Mouse (Mus musculus): ENCODE measurements around the gene Sik3. TPM values are rescaled to one million over a fixed set of nuclear protein-coding genes. Genes with fewer than 3 reads are reported as not detected.

Sik3 gene
- 11.7 and 14.4 TPM in 2 replicates for polyA plus RNA-seq (2015; fragmentation: Nextera tagmentation; extraction: Ambion mirVana)

GRCm38 (mm10) chr9:46012091-46013008 is at the start of gene Sik3, which contains the start of gene Pafah1b2:
TSS of gene Sik3 (plus strand) at chr9:46012820.
TSS of gene Pafah1b2 (minus strand) at chr9:46012690.
- peak within 1 kb of the TSS; percentile 82 for H3K4me3 ChIP-seq
- no peaks in the 10 kb centered on the region for H3K27me3 ChIP-seq
- peak within 1 kb of the TSS; percentile 93 for H3K27ac ChIP-seq
- H3K4me1 ChIP-seq (replicated peaks): peaks cover 43% of the 10 kb centered on the region
- H3K9ac ChIP-seq: peak within 1 kb of the TSS; percentile 99
- 3% methylated on average over 66 of the region's 78 CpGs for WGBS
- ATAC-seq (replicated peaks; ENCODE audit: insufficient number of reproducible peaks, insufficient read depth, low FRiP score, low read depth): peak; percentile 90
- no peaks in the 10 kb centered on the region for H3K36me3 ChIP-seq
- peak within 1 kb of the TSS; percentile 85 for H3K4me2 ChIP-seq
- no peaks in the 10 kb centered on the region for H3K9me3 ChIP-seq (replicated peaks)

- 71% methylated on average over 6 of the region's 6 CpGs for WGBS
- Histone ChIP-seq H3K27me3 (no peaks in the 10 kb centered on the region), H3K36me3 (peaks cover 39% of the 10 kb centered on the region), H3K4me2 (no peak overlapping the region), H3K9me3 (replicated peaks) (no peaks in the 10 kb centered on the region), H3K4me1 (replicated peaks) (peaks cover 15% of the 10 kb centered on the region; the same call in 1 of the 2 replicates), H3K9ac (no peak overlapping the region), H3K4me3 (no peak overlapping the region), H3K27ac (no peak overlapping the region)
- ATAC-seq (replicated peaks; ENCODE audit: insufficient number of reproducible peaks, insufficient read depth, low FRiP score, low read depth): no peak
Measured at GRCm38 (mm10) chr9:45963577-45963976, 49.0 kb upstream of the Sik3 start.

- H3K9ac ChIP-seq: no peak overlapping the region
- H3K4me1 ChIP-seq (replicated peaks): peaks cover 12% of the 10 kb centered on the region
- no peaks in the 10 kb centered on the region for H3K9me3 ChIP-seq (replicated peaks)
- no peaks in the 10 kb centered on the region for H3K27me3 ChIP-seq
- H3K36me3 ChIP-seq: peaks cover 43% of the 10 kb centered on the region
- WGBS: 75% methylated on average over 2 of the region's 2 CpGs
- ATAC-seq (replicated peaks; ENCODE audit: insufficient number of reproducible peaks, insufficient read depth, low FRiP score, low read depth): no peak
- H3K27ac ChIP-seq: no peak overlapping the region
- H3K4me3 ChIP-seq: no peak overlapping the region
- no peak overlapping the region for H3K4me2 ChIP-seq
Measured at GRCm38 (mm10) chr9:45976884-45977283, 35.7 kb upstream of the Sik3 start.

- H3K9me3 ChIP-seq (replicated peaks): no peaks in the 10 kb centered on the region
- ATAC-seq (replicated peaks; ENCODE audit: insufficient number of reproducible peaks, insufficient read depth, low FRiP score, low read depth): no peak
- no peak overlapping the region for H3K4me3 ChIP-seq
- WGBS: 96% methylated on average over 2 of the region's 2 CpGs
- no peak overlapping the region for H3K4me2 ChIP-seq
- H3K27me3 ChIP-seq: no peaks in the 10 kb centered on the region
- peaks cover 28% of the 10 kb centered on the region for H3K4me1 ChIP-seq (replicated peaks)
- H3K27ac ChIP-seq: no peak overlapping the region
- no peak overlapping the region for H3K9ac ChIP-seq
- H3K36me3 ChIP-seq: peaks cover 20% of the 10 kb centered on the region
Measured at GRCm38 (mm10) chr9:45979778-45980177, 32.8 kb upstream of the Sik3 start.

GRCm38 (mm10) chr9:45980611-45981010 is 32.0 kb upstream of the Sik3 start:
- peaks cover 17% of the 10 kb centered on the region for H3K36me3 ChIP-seq
- no peak overlapping the region for H3K4me2 ChIP-seq
- WGBS: 95% methylated on average over 1 of the region's 1 CpGs
- H3K27ac ChIP-seq: no peak overlapping the region
- no peak for ATAC-seq (replicated peaks; ENCODE audit: insufficient number of reproducible peaks, insufficient read depth, low FRiP score, low read depth)
- H3K4me3 ChIP-seq: no peak overlapping the region
- H3K9me3 ChIP-seq (replicated peaks): no peaks in the 10 kb centered on the region
- H3K4me1 ChIP-seq (replicated peaks): peaks cover 31% of the 10 kb centered on the region
- H3K27me3 ChIP-seq: no peaks in the 10 kb centered on the region
- no peak overlapping the region for H3K9ac ChIP-seq

- Histone ChIP-seq H3K9me3 (replicated peaks) (no peaks in the 10 kb centered on the region), H3K27ac (no peak overlapping the region), H3K4me1 (replicated peaks) (peaks cover 31% of the 10 kb centered on the region), H3K27me3 (no peaks in the 10 kb centered on the region), H3K36me3 (0 out of 2 replicates have a peak, but pooled peaks cover 12% of the 10 kb centered on the region), H3K4me3 (no peak overlapping the region), H3K4me2 (no peak overlapping the region), H3K9ac (no peak overlapping the region)
- no peak for ATAC-seq (replicated peaks; ENCODE audit: insufficient number of reproducible peaks, insufficient read depth, low FRiP score, low read depth)
Measured at GRCm38 (mm10) chr9:45981331-45981730, 31.3 kb upstream of the Sik3 start.

- H3K9me3 ChIP-seq (replicated peaks): no peaks in the 10 kb centered on the region
- no peak for ATAC-seq (replicated peaks; ENCODE audit: insufficient number of reproducible peaks, insufficient read depth, low FRiP score, low read depth)
- peaks cover 31% of the 10 kb centered on the region for H3K4me1 ChIP-seq (replicated peaks)
- no peaks in the 10 kb centered on the region for H3K27me3 ChIP-seq
- H3K27ac ChIP-seq: peak overlapping the region; percentile 94
- 0 out of 2 replicates have a peak, but pooled peaks cover 4% of the 10 kb centered on the region for H3K36me3 ChIP-seq
- WGBS: under 1% methylated on average over 23 of the region's 23 CpGs
- H3K4me2 ChIP-seq: peak overlapping the region; percentile 68
- peak overlapping the region; percentile 95 for H3K9ac ChIP-seq
- H3K4me3 ChIP-seq: peak overlapping the region; percentile 95
Measured at GRCm38 (mm10) chr9:45983676-45984408, 28.8 kb upstream of the Sik3 start.

- H3K27me3 ChIP-seq: no peaks in the 10 kb centered on the region
- peak; percentile 89 for ATAC-seq (replicated peaks; ENCODE audit: insufficient number of reproducible peaks, insufficient read depth, low FRiP score, low read depth)
Measured at GRCm38 (mm10) chr9:45984409-45985228, 28.0 kb upstream of the Sik3 start.

GRCm38 (mm10) chr9:45985229-45985567 is 27.4 kb upstream of the Sik3 start:
- Histone ChIP-seq H3K36me3 (0 out of 2 replicates have a peak, but pooled peaks cover 4% of the 10 kb centered on the region), H3K4me3 (peak overlapping the region; percentile 95), H3K9ac (peak overlapping the region; percentile 95), H3K27me3 (no peaks in the 10 kb centered on the region), H3K9me3 (replicated peaks) (no peaks in the 10 kb centered on the region), H3K27ac (peak overlapping the region; percentile 94), H3K4me2 (peak overlapping the region; percentile 68), H3K4me1 (replicated peaks) (peaks cover 27% of the 10 kb centered on the region)
- peak; percentile 44; the same call in 1 of the 2 replicates for ATAC-seq (replicated peaks; ENCODE audit: insufficient number of reproducible peaks, insufficient read depth, low FRiP score, low read depth)
- WGBS: 3% methylated on average over 4 of the region's 4 CpGs

More at GRCm38 (mm10) chr9:45984409-45985228, 28.0 kb upstream of the Sik3 start:
- 0% methylated on average over 70 of the region's 76 CpGs for WGBS
- Histone ChIP-seq H3K9me3 (replicated peaks) (no peaks in the 10 kb centered on the region), H3K4me1 (replicated peaks) (peaks cover 31% of the 10 kb centered on the region), H3K4me3 (peak overlapping the region; percentile 95), H3K36me3 (0 out of 2 replicates have a peak, but pooled peaks cover 4% of the 10 kb centered on the region), H3K4me2 (peak overlapping the region; percentile 68), H3K9ac (peak overlapping the region; percentile 95), H3K27ac (peak overlapping the region; percentile 94)

- H3K4me2 ChIP-seq: no peak overlapping the region
- no peak overlapping the region for H3K9ac ChIP-seq
- H3K4me3 ChIP-seq: no peak overlapping the region
- WGBS: 69% methylated on average over 4 of the region's 4 CpGs
- no peak overlapping the region for H3K27ac ChIP-seq
- no peak for ATAC-seq (replicated peaks; ENCODE audit: insufficient number of reproducible peaks, insufficient read depth, low FRiP score, low read depth)
- H3K27me3 ChIP-seq: no peaks in the 10 kb centered on the region
- H3K4me1 ChIP-seq (replicated peaks): peaks cover 3% of the 10 kb centered on the region
- H3K36me3 ChIP-seq: no peaks in the 10 kb centered on the region
- H3K9me3 ChIP-seq (replicated peaks): no peaks in the 10 kb centered on the region
Measured at GRCm38 (mm10) chr9:45999009-45999408, 13.6 kb upstream of the Sik3 start.
